Mouse (Mus musculus) stomach, postnatal 0 days (tissue): ENCODE data around the gene Ccdc194. TPM values are rescaled to one million over a fixed set of nuclear protein-coding genes. Genes with fewer than 3 reads are reported as not detected.

Experiments used
- ATAC-seq: fragments of 200-750 bp; cut with Nextera tagmentation; 2 replicates; pipeline ENCODE4 v1.8.0; 2017; ENCODE audit not compliant: low FRiP score, low TSS enrichment
- DNase-seq: peaks from one replicate; pipeline ENCODE4 v3.0.0-alpha.2; 2016; ENCODE audit warnings: low spot score
- H3K27ac ChIP-seq: fragments of 300-500 bp; sonication (generic); replicated peaks from 2 replicates; pipeline ENCODE4 v1.5.1; 2014; ENCODE audit warnings: mild to moderate bottlenecking, control low read depth
- H3K27me3 ChIP-seq: fragments of 300-500 bp; sonication (generic); 2 replicates; pipeline ENCODE4 v1.6.1; 2014; ENCODE audit warnings: low read length; ENCODE audit not compliant: control insufficient read depth, insufficient read depth
- H3K36me3 ChIP-seq: fragments of 300-500 bp; sonication (generic); 2 replicates; pipeline ENCODE4 v1.6.1; 2014; ENCODE audit warnings: low read length, mixed read lengths; ENCODE audit not compliant: control insufficient read depth, insufficient read depth
- H3K4me1 ChIP-seq: fragments of 300-500 bp; sonication (generic); replicated peaks from 2 replicates; pipeline ENCODE4 v1.6.1; 2014; ENCODE audit warnings: antibody characterized with exemption; ENCODE audit not compliant: control insufficient read depth, insufficient read depth
- H3K4me2 ChIP-seq: fragments of 300-500 bp; sonication (generic); replicated peaks from 2 replicates; pipeline ENCODE4 v1.6.1; 2014; ENCODE audit warnings: low read depth, mild to moderate bottlenecking, control low read depth, moderate library complexity
- H3K4me3 ChIP-seq: fragments of 300-500 bp; sonication (generic); 2 replicates; pipeline ENCODE4 v1.5.1; 2014; ENCODE audit warnings: low read depth, low read length, control low read depth
- H3K9ac ChIP-seq: fragments of 300-500 bp; sonication (generic); 2 replicates; pipeline ENCODE4 v1.6.1; 2014; ENCODE audit warnings: mild to moderate bottlenecking, low read length, control low read depth, mixed read lengths
- H3K9me3 ChIP-seq: fragments of 300-500 bp; sonication (generic); 2 replicates; pipeline ENCODE4 v1.6.1; 2016; ENCODE audit warnings: low read length; ENCODE audit not compliant: control insufficient read depth
- CTCF ChIP-seq: IDR thresholded peaks from 2 replicates; pipeline ENCODE4 v1.5.1; 2016; ENCODE audit warnings: antibody characterized with exemption, low read depth, mild to moderate bottlenecking, moderate library complexity
- EP300 ChIP-seq: optimal IDR thresholded peaks from 2 replicates; pipeline ENCODE3; 2016; ENCODE audit warnings: antibody characterized with exemption
- WGBS: fragments of 180-500 bp; shearing (Covaris S2); extraction: QIAGEN DNeasy Blood & Tissue Kit; methylation state at CpG from one replicate; pipeline ENCODE4 v1.1.7; 2014; 5-methylcytosine and 5-hydroxymethylcytosine counted together
- polyA plus RNA-seq: library from polyadenylated mRNA; unstranded; fragments of >200 nt; fragmentation: Nextera tagmentation; extraction: Ambion mirVana; gene quantifications from 2 replicates; pipeline ENCODE4 v1.2.1, GENCODE M21; 2015

The Ccdc194 gene
- polyA plus RNA-seq, 1 experiment from 2014 or later = 0.29 TPM

GRCm38 (mm10) chr8:71570291-71570954 is 44.9 kb upstream of the Ccdc194 start:
- DNase-seq (peak; percentile 99), ATAC-seq (peak; percentile 90)
- Histone ChIP-seq H3K36me3 (no peaks in the 10 kb centered on the region), H3K9me3 (no peaks in the 10 kb centered on the region), H3K4me2 (peak overlapping the region; percentile 81), H3K4me1 (peaks cover 4% of the 10 kb centered on the region; the same call in 1 of the 2 replicates), H3K4me3 (peak overlapping the region; percentile 60), H3K9ac (peak overlapping the region; percentile 60), H3K27ac (peak overlapping the region; percentile 93), H3K27me3 (no peaks in the 10 kb centered on the region)
- under 1% methylated on average over 41 of the region's 41 CpGs for WGBS
- TF ChIP-seq CTCF = peak; percentile 29; the same call in 1 of the 2 replicates
- TF ChIP-seq EP300 = no peak

- Histone ChIP-seq H3K9me3 (no peaks in the 10 kb centered on the region), H3K4me2 (peak overlapping the region; percentile 81), H3K9ac (peak overlapping the region; percentile 60), H3K4me3 (peak overlapping the region; percentile 60), H3K4me1 (peaks cover 4% of the 10 kb centered on the region; the same call in 1 of the 2 replicates), H3K27me3 (no peaks in the 10 kb centered on the region), H3K27ac (peak overlapping the region; percentile 93), H3K36me3 (no peaks in the 10 kb centered on the region)
- DNase-seq (peak; percentile 97), ATAC-seq (peak; percentile 82)
- no peak for TF ChIP-seq EP300
- 0 out of 2 replicates have a peak, but pooled peaks have one; percentile 1 for TF ChIP-seq CTCF
- under 1% methylated on average over 48 of the region's 51 CpGs for WGBS
These were observed 44.1 kb upstream of the Ccdc194 start for GRCm38 (mm10) chr8:71569366-71570290.

- peak overlapping the region; percentile 60; the same call in 1 of the 2 replicates for H3K4me3 ChIP-seq
- peak overlapping the region; percentile 81 for H3K4me2 ChIP-seq
- no peaks in the 10 kb centered on the region for H3K9me3 ChIP-seq
- ATAC-seq (no peak), DNase-seq (no peak)
- no peaks in the 10 kb centered on the region for H3K27me3 ChIP-seq
- peak overlapping the region; percentile 93 for H3K27ac ChIP-seq
- H3K4me1 ChIP-seq = peaks cover 4% of the 10 kb centered on the region; the same call in 1 of the 2 replicates
- 26% methylated on average over 6 of the region's 6 CpGs for WGBS
- no peaks in the 10 kb centered on the region for H3K36me3 ChIP-seq
- no peak overlapping the region; the same call in 1 of the 2 replicates for H3K9ac ChIP-seq
- TF ChIP-seq EP300 (no peak), CTCF (no peak)
These were observed 43.4 kb upstream of the Ccdc194 start for GRCm38 (mm10) chr8:71568941-71569340.

- peaks cover 4% of the 10 kb centered on the region; the same call in 1 of the 2 replicates for H3K4me1 ChIP-seq
- TF ChIP-seq CTCF (no peak), EP300 (no peak)
- peak within 1 kb of the TSS; percentile 93 for H3K27ac ChIP-seq
- H3K27me3 ChIP-seq = no peaks in the 10 kb centered on the region
- peak within 1 kb of the TSS; percentile 60 for H3K4me3 ChIP-seq
- no peak for ATAC-seq
- H3K9me3 ChIP-seq = no peaks in the 10 kb centered on the region
- peak within 1 kb of the TSS; percentile 56 for H3K9ac ChIP-seq
- no peaks in the 10 kb centered on the region for H3K36me3 ChIP-seq
- DNase-seq = peak; percentile 45
- peak within 1 kb of the TSS; percentile 81 for H3K4me2 ChIP-seq
- WGBS = 21% methylated on average over 13 of the region's 13 CpGs
These were observed 43.0 kb upstream of the Ccdc194 start, which contains the start of gene Slc27a1 for GRCm38 (mm10) chr8:71568387-71568937. TSS of gene Slc27a1 (plus strand) at chr8:71568882.

GRCm38 (mm10) chr8:71567587-71567986 is 42.1 kb upstream of the Ccdc194 start:
- Histone ChIP-seq H3K27me3 (no peaks in the 10 kb centered on the region), H3K4me1 (0 out of 2 replicates have a peak, but pooled peaks cover 4% of the 10 kb centered on the region), H3K4me3 (no peak overlapping the region), H3K4me2 (no peak overlapping the region), H3K9ac (no peak overlapping the region), H3K27ac (no peak overlapping the region), H3K9me3 (no peaks in the 10 kb centered on the region), H3K36me3 (no peaks in the 10 kb centered on the region)
- DNase-seq (no peak), ATAC-seq (no peak)
- 73% methylated on average over 7 of the region's 7 CpGs for WGBS
- TF ChIP-seq EP300 (no peak), CTCF (no peak)
